Mouse (Mus musculus): Measurements from ENCODE around the gene Brk1.
A peak's percentile ranks its signal among the peaks of the same experiment; 100 is the strongest.

The Brk1 gene

GRCm38 (mm10) chr6:113604432-113605223 is at the start of gene Brk1:
Gene Brk1, plus strand, starts transcription at chr6:113604772.
- peak; percentile 88 for DNase-seq

- DNase-seq: no peak
Measured at GRCm38 (mm10) chr6:113559736-113560135, 44.8 kb upstream of the Brk1 start.

GRCm38 (mm10) chr6:113564557-113564956 is 40.0 kb upstream of the Brk1 start:
- peak; percentile 5 for DNase-seq

GRCm38 (mm10) chr6:113576044-113576443 is 28.5 kb upstream of the Brk1 start:
- no peak for DNase-seq

- no peak for DNase-seq
Measured at GRCm38 (mm10) chr6:113579306-113579705, 25.3 kb upstream of the Brk1 start.

GRCm38 (mm10) chr6:113583023-113583422 is 21.5 kb upstream of the Brk1 start:
- no peak for DNase-seq

- no peak for DNase-seq
Measured at GRCm38 (mm10) chr6:113585065-113585464, 19.5 kb upstream of the Brk1 start.

GRCm38 (mm10) chr6:113586466-113587183 is 17.9 kb upstream of the Brk1 start:
- DNase-seq: peak; percentile 43

GRCm38 (mm10) chr6:113592637-113593036 is 11.9 kb upstream of the Brk1 start:
- no peak for DNase-seq

- DNase-seq: no peak
Measured at GRCm38 (mm10) chr6:113597945-113598344, 6.6 kb upstream of the Brk1 start.

- DNase-seq: no peak
Measured at GRCm38 (mm10) chr6:113599833-113600232, 4.7 kb upstream of the Brk1 start.

GRCm38 (mm10) chr6:113600543-113601139 is 3.9 kb upstream of the Brk1 start, which contains the start of gene Fancd2os:
Gene Fancd2os, minus strand, starts transcription at chr6:113600715.
- no peak for DNase-seq

GRCm38 (mm10) chr6:113602821-113603220 is 1.8 kb upstream of the Brk1 start:
- no peak for DNase-seq

GRCm38 (mm10) chr6:113603993-113604392 is 579 bp upstream of the Brk1 start:
- DNase-seq: no peak

GRCm38 (mm10) chr6:113605224-113605545 is 613 bp downstream of the Brk1 start:
- DNase-seq: no peak

GRCm38 (mm10) chr6:113608871-113609270 is 4.3 kb downstream of the Brk1 start:
- no peak for DNase-seq

- DNase-seq: no peak
Measured at GRCm38 (mm10) chr6:113609293-113609692, 4.7 kb downstream of the Brk1 start.

GRCm38 (mm10) chr6:113612258-113612969 is 7.8 kb downstream of the Brk1 start:
- peak; percentile 9 for DNase-seq

GRCm38 (mm10) chr6:113614152-113614551 is 9.6 kb downstream of the Brk1 start:
- no peak for DNase-seq

GRCm38 (mm10) chr6:113614997-113615396 is 10.4 kb downstream of the Brk1 start:
- DNase-seq: no peak

GRCm38 (mm10) chr6:113615489-113615888 is 10.9 kb downstream of the Brk1 start:
- DNase-seq: no peak

- no peak for DNase-seq
Measured at GRCm38 (mm10) chr6:113623386-113623785, 18.8 kb downstream of the Brk1 start.

Data from lung, postnatal 14 days (tissue).